Mouse (Mus musculus) heart, postnatal 0 days (tissue): Measurements from ENCODE around the gene Pgbd5.

ENCODE experiments used
- CTCF ChIP-seq: IDR thresholded peaks from 2 replicates; pipeline ENCODE4 v1.5.1; 2016; ENCODE audit warnings: antibody characterized with exemption, control low read depth, low read depth
- EP300 ChIP-seq: IDR thresholded peaks from 2 replicates; pipeline ENCODE4 v1.6.1; 2016; ENCODE audit warnings: antibody characterized with exemption, low read depth

DNA sequence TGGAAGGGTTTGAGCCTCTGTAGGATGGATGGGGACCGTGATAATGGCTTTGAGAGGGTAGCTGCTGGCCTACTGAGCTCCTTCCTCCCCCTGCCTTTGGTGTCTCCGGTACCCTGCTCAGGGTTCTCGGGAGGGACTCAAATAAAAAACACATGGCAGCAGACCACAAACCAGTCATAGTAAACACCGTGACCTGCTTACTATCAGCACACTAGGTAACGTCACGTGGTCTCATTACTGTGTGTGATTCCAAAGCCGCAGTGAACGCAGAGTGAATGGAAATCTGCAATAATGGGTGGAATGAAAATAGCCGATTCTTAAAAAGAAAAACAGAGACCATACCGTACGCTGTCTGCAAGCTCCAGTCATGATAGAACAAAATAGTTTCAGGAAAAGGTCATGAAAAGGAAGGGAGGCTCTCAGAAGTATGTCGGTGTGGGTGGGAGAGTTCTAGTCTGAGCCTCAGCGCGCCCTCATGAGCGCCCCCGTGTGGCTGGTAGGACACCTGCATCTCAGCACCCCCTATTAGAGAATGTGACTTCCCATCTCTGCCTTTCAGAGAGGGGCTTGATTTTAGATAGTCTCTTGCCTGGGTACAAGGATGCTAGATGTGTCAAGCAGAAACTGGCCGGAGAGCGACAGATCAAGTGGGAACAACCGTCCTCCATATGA lies 92.5 kb downstream of the Pgbd5 start:
- TF ChIP-seq CTCF (peak; percentile 91), EP300 (no peak)
